Mouse (Mus musculus) left cerebral cortex, adult 2 months (tissue): ENCODE results near the gene Stxbp1. TPM values are rescaled to one million over a fixed set of nuclear protein-coding genes. Genes with fewer than 3 reads are reported as not detected.
A peak's percentile ranks its signal among the peaks of the same experiment; 100 is the strongest.

Source experiments
- DNase-seq, 2 experiments: peaks; one replicate each; pipeline ENCODE4 v3.0.0; 2021 to 2022; ENCODE audit warnings: low spot score in 2 of 2, mixed read lengths in 1 of 2; ENCODE audit errors: extremely low spot score in 1 of 2
- H3K27ac ChIP-seq: fragments of 200-600 bp; 2 replicates; pipeline ENCODE4 v1.8.1; 2022
- H3K4me3 ChIP-seq: fragments of 200-600 bp; 2 replicates; pipeline ENCODE4 v1.8.1; 2022
- CTCF ChIP-seq: fragments of 200-600 bp; IDR thresholded peaks from 2 replicates; pipeline ENCODE4 v1.8.1; 2022; ENCODE audit warnings: antibody characterized with exemption, mild to moderate bottlenecking, moderate library complexity
- intact Hi-C: fragments of 180-260 bp; cut with DNase I; formaldehyde crosslinking; loops from one replicate; pipeline ENCODE4 v1.15.1; 2025
- total RNA-seq, 2 experiments: library from RNA; stranded (reverse); gene quantifications; 2 replicates each; pipeline ENCODE4 v1.2.3; 2021

Stxbp1 gene
- total RNA-seq, 2 experiments from 2014 or later: 947 to 984 TPM

DNA sequence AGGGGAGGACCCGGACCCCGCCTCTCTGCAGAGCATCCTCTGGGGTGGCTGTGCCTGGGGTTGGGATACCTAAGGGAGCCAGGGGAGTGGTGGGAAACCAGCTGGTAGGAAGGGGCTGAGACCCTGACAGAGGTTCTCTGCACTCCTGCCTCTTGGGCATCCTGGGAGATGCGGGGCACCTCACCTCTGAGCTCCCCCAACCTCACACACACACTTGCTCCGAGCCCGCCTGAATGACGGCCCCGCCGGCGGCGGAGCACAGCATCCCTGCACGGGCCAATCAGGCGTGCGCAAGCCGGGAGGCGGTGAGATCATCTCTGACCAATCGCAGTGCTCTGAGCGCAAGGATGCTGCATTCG is 104.9 kb downstream of the Stxbp1 start:
- DNase-seq: peak; percentile 87 to 88
- TF ChIP-seq CTCF: no peak
- intact Hi-C loops: loop anchor here (1.0 kb wide), 1 partner anchor 29 kb away; the partner anchor contains the start of gene Cdk9
- Histone ChIP-seq H3K4me3 (peak overlapping the region; percentile 87), H3K27ac (peak overlapping the region; percentile 97)

DNA sequence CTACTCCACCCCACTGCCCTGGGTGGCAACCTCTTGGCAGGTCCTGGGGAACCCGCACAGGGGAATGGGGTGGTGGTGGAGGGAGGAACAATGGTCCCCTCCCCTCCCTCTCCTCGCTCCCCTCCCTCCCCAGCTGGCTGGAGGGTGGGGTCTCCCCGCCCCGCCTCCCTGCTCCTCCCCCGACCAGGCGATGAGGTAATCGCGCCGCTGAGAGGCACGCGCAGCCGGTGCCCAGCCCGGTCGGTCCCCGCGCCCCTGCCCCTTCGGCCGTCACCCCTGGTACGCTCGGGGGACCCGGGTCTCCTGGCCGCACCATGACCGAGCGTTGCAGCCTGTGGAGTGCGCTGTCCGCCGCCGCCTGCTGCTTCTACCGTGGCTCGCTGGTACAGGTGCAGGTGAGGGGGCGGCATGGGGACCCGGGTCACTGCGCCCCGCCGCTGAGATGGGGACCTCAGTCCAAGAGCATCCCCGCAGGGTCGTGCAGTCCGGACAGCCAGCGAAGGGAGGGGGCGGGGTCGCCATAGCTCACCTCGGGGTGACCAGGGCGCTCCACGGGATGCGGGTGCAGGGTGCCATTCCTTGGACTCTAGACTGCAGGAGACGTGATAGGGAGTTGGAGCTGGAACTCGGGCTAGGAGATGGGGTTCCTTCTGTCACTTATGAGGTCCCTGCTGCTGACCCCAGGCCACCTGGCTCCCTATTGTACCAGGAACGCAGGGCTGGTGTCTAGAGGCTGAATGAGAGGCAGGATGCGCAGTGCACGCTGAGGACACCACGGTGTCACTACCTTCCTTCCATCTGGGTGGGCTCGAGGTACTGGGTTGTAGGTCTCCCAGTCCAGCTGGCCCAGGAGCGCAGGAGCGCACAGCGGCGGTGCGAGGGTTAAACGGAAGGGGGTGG is 105.5 kb downstream of the Stxbp1 start:
- peak overlapping the region; percentile 87 for H3K4me3 ChIP-seq
- no peak for TF ChIP-seq CTCF
- peak overlapping the region; percentile 97 for H3K27ac ChIP-seq
- DNase-seq: peak; percentile 68 to 71
- intact Hi-C loops: loop anchor here (1.0 kb wide), 1 partner anchor 28 kb away; the partner anchor contains the start of gene Cdk9

DNA sequence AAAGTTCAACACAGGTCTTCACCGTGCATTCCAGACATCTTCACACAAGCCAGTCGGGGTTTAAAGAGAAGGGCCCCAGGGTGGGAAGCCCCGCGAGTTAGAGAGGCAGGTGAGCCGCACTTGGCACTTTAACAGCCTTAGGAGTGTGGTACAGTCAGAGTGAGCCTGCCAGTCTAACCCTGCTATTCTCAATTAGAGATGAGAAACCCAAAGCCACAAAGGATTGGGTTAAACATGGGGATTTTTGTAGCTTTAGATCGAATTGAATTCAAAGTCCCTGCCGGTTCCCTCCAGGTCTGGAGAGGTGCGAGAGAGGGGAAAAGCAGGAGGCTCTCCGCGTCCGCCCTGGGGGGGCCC is 106.2 kb downstream of the Stxbp1 start, which contains the start of gene 6330409D20Rik:
Gene 6330409D20Rik (minus strand): TSS at position 101 of the 357 bp plus-strand sequence.
- TF ChIP-seq CTCF: no peak
- Histone ChIP-seq H3K27ac (peak within 1 kb of the TSS; percentile 97), H3K4me3 (peak within 1 kb of the TSS; percentile 87)
- intact Hi-C loops: no loop called here
- DNase-seq: no peak

DNA sequence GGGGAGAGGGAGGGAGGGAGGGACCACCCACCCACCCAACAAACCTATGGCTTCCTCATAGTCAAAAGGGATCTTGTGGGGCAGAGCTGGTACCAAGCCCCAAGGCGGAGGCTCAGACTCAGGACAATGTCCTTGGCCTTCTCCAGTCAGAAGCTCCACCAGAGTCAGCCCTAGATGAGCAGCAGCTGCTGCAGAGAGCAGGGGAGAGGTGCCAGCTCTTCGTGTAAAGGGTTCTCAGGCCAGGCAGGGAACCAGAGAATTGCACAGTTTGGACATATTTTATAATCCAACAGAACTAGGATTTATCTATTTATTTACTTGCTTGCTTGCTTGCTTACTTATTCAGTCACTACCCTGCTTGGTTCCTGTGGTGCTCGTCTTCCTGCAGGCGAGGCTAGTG is 107.7 kb downstream of the Stxbp1 start:
- Histone ChIP-seq H3K27ac (no peak overlapping the region), H3K4me3 (no peak overlapping the region)
- DNase-seq: no peak
- intact Hi-C loops: no loop called here
- no peak for TF ChIP-seq CTCF

Other genes with a start within 250 kb of the Stxbp1 start
- gene St6galnac6, start 247.5 kb downstream of the Stxbp1 start, total RNA-seq: 100 to 1,000 TPM; 122 to 133 TPM
- 100 to 1,000 TPM; 140 to 153 TPM for gene Ak1, start 225.5 kb downstream of the Stxbp1 start, total RNA-seq
- gene Eng, start 200.7 kb downstream of the Stxbp1 start, total RNA-seq: 10 to 100 TPM; 22.2 to 23.0 TPM
- gene Fpgs, start 143.1 kb downstream of the Stxbp1 start, total RNA-seq: 10 to 100 TPM in 1 of 2 experiments, 1 to 10 TPM in 1; 9.4 to 10.5 TPM
- 100 to 1,000 TPM; 129 to 134 TPM for gene Cdk9, start 134.2 kb downstream of the Stxbp1 start, total RNA-seq
- gene Sh2d3c, start 126.2 kb downstream of the Stxbp1 start, total RNA-seq: 10 to 100 TPM; 31.1 to 42.5 TPM
- 1 to 10 TPM; 1.6 to 2.2 TPM for gene 6330409D20Rik, start 106.2 kb downstream of the Stxbp1 start, total RNA-seq
- 10 to 100 TPM; 30.4 to 30.7 TPM for gene Tor2a, start 90.0 kb downstream of the Stxbp1 start, total RNA-seq
- under 1 TPM; 0.40 to 0.52 TPM for gene Ttc16, start 71.6 kb downstream of the Stxbp1 start, total RNA-seq
- 1 to 10 TPM; 7.9 to 9.3 TPM for gene Ptrh1, start 71.5 kb downstream of the Stxbp1 start, total RNA-seq
- under 1 TPM; 0.20 to 0.61 TPM for gene Cfap157, start 62.8 kb downstream of the Stxbp1 start, total RNA-seq
- gene Fam129b, start 28.9 kb upstream of the Stxbp1 start, total RNA-seq: 10 to 100 TPM; 24.4 to 31.4 TPM
- 100 to 1,000 TPM; 110 to 129 TPM for gene Rpl12, start 114.3 kb upstream of the Stxbp1 start, total RNA-seq
- gene Lrsam1, start 114.4 kb upstream of the Stxbp1 start, total RNA-seq: 10 to 100 TPM; 37.6 to 38.2 TPM
- 10 to 100 TPM; 23.9 to 26.7 TPM for gene Slc2a8, start 134.8 kb upstream of the Stxbp1 start, total RNA-seq